Mouse (Mus musculus) kidney, embryonic 16.5 days (tissue): ENCODE results near the gene Capza2. TPM values are rescaled to one million over a fixed set of nuclear protein-coding genes. Genes with fewer than 3 reads are reported as not detected.
"Not testable (repeated sequence)": the region's sequence is repeated elsewhere in the genome, so short reads cannot be mapped to it uniquely, and the experiment has no call there.

Experiments used
- ATAC-seq: fragments of 200-750 bp; cut with Nextera tagmentation; 2 replicates; pipeline ENCODE4 v1.8.0; 2017; ENCODE audit warnings: moderate TSS enrichment; ENCODE audit not compliant: low FRiP score, low TSS enrichment
- H3K27ac ChIP-seq: fragments of 300-500 bp; sonication (generic); 2 replicates; pipeline ENCODE4 v1.5.1; 2014; ENCODE audit warnings: low read length
- H3K27me3 ChIP-seq: fragments of 300-500 bp; sonication (generic); 2 replicates; pipeline ENCODE4 v1.6.1; 2014; ENCODE audit warnings: low read length, control low read depth, mixed read lengths; ENCODE audit not compliant: insufficient read depth
- H3K36me3 ChIP-seq: fragments of 300-500 bp; sonication (generic); 2 replicates; pipeline ENCODE4 v1.6.1; 2014; ENCODE audit warnings: low read length, control low read depth, mixed read lengths; ENCODE audit not compliant: insufficient read depth
- H3K4me1 ChIP-seq: fragments of 300-500 bp; sonication (generic); 2 replicates; pipeline ENCODE4 v1.6.1; 2014; ENCODE audit warnings: low read length, control low read depth, mixed read lengths; ENCODE audit not compliant: insufficient read depth
- H3K4me2 ChIP-seq: fragments of 300-500 bp; sonication (generic); replicated peaks from 2 replicates; pipeline ENCODE4 v1.6.1; 2014; ENCODE audit warnings: low read depth, low read length
- H3K4me3 ChIP-seq: fragments of 300-500 bp; sonication (generic); 2 replicates; pipeline ENCODE4 v1.5.1; 2014; ENCODE audit warnings: mild to moderate bottlenecking, low read length
- H3K9ac ChIP-seq: fragments of 300-500 bp; sonication (generic); replicated peaks from 2 replicates; pipeline ENCODE4 v1.6.1; 2014; ENCODE audit warnings: low read length
- H3K9me3 ChIP-seq: fragments of 300-500 bp; sonication (generic); 2 replicates; pipeline ENCODE4 v1.6.1; 2016; ENCODE audit warnings: low read length, control low read depth
- WGBS: fragments of 180-500 bp; shearing (Covaris S2); extraction: QIAGEN DNeasy Blood & Tissue Kit; methylation state at CpG from one replicate; pipeline ENCODE4 v1.1.7; 2014; 5-methylcytosine and 5-hydroxymethylcytosine counted together
- polyA plus RNA-seq: library from polyadenylated mRNA; unstranded; fragments of >200 nt; fragmentation: Nextera tagmentation; extraction: Ambion mirVana; gene quantifications from 2 replicates; pipeline ENCODE4 v1.2.1, GENCODE M21; 2015

Capza2 gene
- polyA plus RNA-seq, 1 experiment from 2014 or later: 238 TPM

- WGBS: 0% methylated on average over 46 of the region's 46 CpGs
- peak; percentile 89 for ATAC-seq
- peaks cover 11% of the 10 kb centered on the region; the same call in 1 of the 2 replicates for H3K4me1 ChIP-seq
Measured at GRCm38 (mm10) chr6:17694550-17694951, 58.5 kb downstream of the Capza2 start.

GRCm38 (mm10) chr6:17696321-17696734 is 60.3 kb downstream of the Capza2 start:
- H3K4me3 ChIP-seq: no peak overlapping the region
- H3K27ac ChIP-seq: no peak overlapping the region
- no peak overlapping the region for H3K4me2 ChIP-seq
- peaks cover 4% of the 10 kb centered on the region; the same call in 1 of the 2 replicates for H3K36me3 ChIP-seq
- H3K9ac ChIP-seq: no peak overlapping the region
- no peaks in the 10 kb centered on the region for H3K27me3 ChIP-seq
- no peaks in the 10 kb centered on the region for H3K9me3 ChIP-seq
- WGBS: 52% methylated on average over 5 of the region's 5 CpGs
- peaks cover 14% of the 10 kb centered on the region; the same call in 1 of the 2 replicates for H3K4me1 ChIP-seq
- no peak for ATAC-seq

More at GRCm38 (mm10) chr6:17694550-17694951, 58.5 kb downstream of the Capza2 start:
- Histone ChIP-seq H3K4me3 (peak overlapping the region; percentile 77), H3K9ac (peak overlapping the region; percentile 94), H3K9me3 (no peaks in the 10 kb centered on the region), H3K27ac (peak overlapping the region; percentile 92), H3K4me2 (peak overlapping the region; percentile 82), H3K27me3 (no peaks in the 10 kb centered on the region), H3K36me3 (peaks cover 4% of the 10 kb centered on the region; the same call in 1 of the 2 replicates)

- ATAC-seq: no peak
- WGBS: 62% methylated on average over 7 of the region's 7 CpGs
Measured at GRCm38 (mm10) chr6:17700936-17701612, 65.0 kb downstream of the Capza2 start.

GRCm38 (mm10) chr6:17704038-17704437 is 68.0 kb downstream of the Capza2 start:
- not testable (repeated sequence) for H3K4me3 ChIP-seq, H3K27me3 ChIP-seq, H3K4me2 ChIP-seq, H3K9ac ChIP-seq, H3K4me1 ChIP-seq, H3K9me3 ChIP-seq, ATAC-seq, H3K27ac ChIP-seq, H3K36me3 ChIP-seq
- 88% methylated on average over 1 of the region's 1 CpGs for WGBS

More at GRCm38 (mm10) chr6:17700936-17701612, 65.0 kb downstream of the Capza2 start:
- no peaks in the 10 kb centered on the region for H3K9me3 ChIP-seq
- H3K27me3 ChIP-seq: no peaks in the 10 kb centered on the region
- H3K4me1 ChIP-seq: peaks cover 6% of the 10 kb centered on the region; the same call in 1 of the 2 replicates
- no peak overlapping the region for H3K4me2 ChIP-seq
- no peak overlapping the region for H3K27ac ChIP-seq
- no peak overlapping the region for H3K9ac ChIP-seq
- no peak overlapping the region for H3K4me3 ChIP-seq
- H3K36me3 ChIP-seq: peaks cover 4% of the 10 kb centered on the region; the same call in 1 of the 2 replicates

GRCm38 (mm10) chr6:17705973-17706372 is 69.9 kb downstream of the Capza2 start:
- Histone ChIP-seq H3K36me3 (no peaks in the 10 kb centered on the region), H3K9me3 (no peaks in the 10 kb centered on the region), H3K4me1 (peaks cover 3% of the 10 kb centered on the region; the same call in 1 of the 2 replicates), H3K4me3 (no peak overlapping the region), H3K9ac (no peak overlapping the region), H3K4me2 (no peak overlapping the region), H3K27me3 (no peaks in the 10 kb centered on the region), H3K27ac (no peak overlapping the region)
- ATAC-seq: no peak
- WGBS: 88% methylated on average over 3 of the region's 3 CpGs

Other genes starting within 250 kb of the Capza2 start
- 18.5 and 20.5 TPM in 2 replicates for gene Met, start 172.4 kb upstream of the Capza2 start, polyA plus RNA-seq
- 19.8 and 20.6 TPM in 2 replicates for gene St7, start 56.7 kb downstream of the Capza2 start, polyA plus RNA-seq